Mouse (Mus musculus): ENCODE measurements around the gene Rbm42. TPM values are rescaled to one million over a fixed set of nuclear protein-coding genes. Genes with fewer than 3 reads are reported as not detected.
A peak's percentile ranks its signal among the peaks of the same experiment; 100 is the strongest.

The Rbm42 gene
- polyA plus RNA-seq, 1 experiment = 23.2 TPM

GRCm38 (mm10) chr7:30665321-30665720 is 15.2 kb upstream of the Rbm42 start:
- H3K27me3 ChIP-seq (ENCODE audit: control insufficient read depth) = peaks cover 10% of the 10 kb centered on the region
- TF ChIP-seq GATA1 (IDR thresholded peaks at IDR 0.05; ENCODE audit: low read length) (no peak), TAL1 (IDR thresholded peaks at IDR 0.05; ENCODE audit: low read length) (no peak)

DNA sequence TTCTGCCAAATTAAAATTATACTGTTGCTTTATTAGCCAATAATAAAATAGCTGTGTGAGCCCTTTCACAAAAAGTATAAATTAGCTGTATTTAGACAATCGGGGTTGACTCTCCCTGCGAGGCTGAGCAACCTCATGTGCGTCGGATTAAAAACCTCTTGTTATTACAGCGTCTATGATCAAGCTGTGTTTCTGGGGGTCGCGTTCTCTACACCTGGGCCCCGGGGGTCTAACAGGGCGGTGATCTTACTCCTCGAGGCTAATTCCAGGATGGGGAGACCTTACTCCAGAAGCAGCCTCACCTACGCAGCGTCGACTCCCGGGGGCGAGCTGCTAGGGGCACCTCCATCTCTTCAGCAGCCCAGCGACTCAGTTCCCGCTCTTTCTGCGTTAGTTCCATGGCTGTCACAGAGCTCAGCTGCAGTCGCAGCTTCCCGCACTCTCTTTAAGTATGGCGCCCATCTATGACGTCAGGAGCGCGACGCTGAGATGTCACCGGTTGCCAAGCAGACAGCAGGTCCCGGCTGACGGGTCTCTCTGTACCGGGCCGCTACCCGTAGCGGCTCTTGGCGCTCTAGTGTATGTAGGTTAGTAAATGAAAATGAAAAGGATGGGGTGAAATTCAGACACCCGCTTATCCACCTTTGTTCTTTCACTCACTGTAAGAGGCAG is 14.5 kb upstream of the Rbm42 start, which contains the start of gene Haus5:
Gene Haus5, minus strand, starts transcription at position 466 of the 672 bp plus-strand sequence.
- H3K4me3 ChIP-seq (replicated peaks) = peak within 1 kb of the TSS; percentile 90
- peaks cover 23% of the 10 kb centered on the region for H3K4me1 ChIP-seq (ENCODE audit: control insufficient read depth)
- no peaks in the 10 kb centered on the region for H3K9me3 ChIP-seq (ENCODE audit: control insufficient read depth, low read length)
- no peak for TF ChIP-seq TAL1 (IDR thresholded peaks at IDR 0.05; ENCODE audit: low read length)
- TF ChIP-seq GATA1 (IDR thresholded peaks at IDR 0.05; ENCODE audit: low read length) = no peak
- peaks cover 38% of the 10 kb centered on the region for H3K36me3 ChIP-seq (ENCODE audit: control insufficient read depth)
- H3K27me3 ChIP-seq (ENCODE audit: control insufficient read depth) = peaks cover 10% of the 10 kb centered on the region

More at GRCm38 (mm10) chr7:30665321-30665720, 15.2 kb upstream of the Rbm42 start:
- Histone ChIP-seq H3K4me3 (replicated peaks) (peak overlapping the region; percentile 90), H3K36me3 (ENCODE audit: control insufficient read depth) (peaks cover 32% of the 10 kb centered on the region), H3K9me3 (ENCODE audit: control insufficient read depth, low read length) (no peaks in the 10 kb centered on the region), H3K4me1 (ENCODE audit: control insufficient read depth) (peaks cover 23% of the 10 kb centered on the region)

GRCm38 (mm10) chr7:30639083-30639482 is 11.0 kb downstream of the Rbm42 start:
- H3K4me1 ChIP-seq (ENCODE audit: control insufficient read depth) = peaks cover 7% of the 10 kb centered on the region
- TF ChIP-seq TAL1 (IDR thresholded peaks at IDR 0.05; ENCODE audit: low read length) = no peak
- TF ChIP-seq GATA1 (IDR thresholded peaks at IDR 0.05; ENCODE audit: low read length) = no peak
- H3K4me3 ChIP-seq (replicated peaks) = no peak overlapping the region
- H3K36me3 ChIP-seq (ENCODE audit: control insufficient read depth) = peaks cover 41% of the 10 kb centered on the region
- peaks cover 37% of the 10 kb centered on the region for H3K27me3 ChIP-seq (ENCODE audit: control insufficient read depth)
- peaks cover 2% of the 10 kb centered on the region; the same call in 1 of the 2 replicates for H3K9me3 ChIP-seq (ENCODE audit: control insufficient read depth, low read length)

DNA sequence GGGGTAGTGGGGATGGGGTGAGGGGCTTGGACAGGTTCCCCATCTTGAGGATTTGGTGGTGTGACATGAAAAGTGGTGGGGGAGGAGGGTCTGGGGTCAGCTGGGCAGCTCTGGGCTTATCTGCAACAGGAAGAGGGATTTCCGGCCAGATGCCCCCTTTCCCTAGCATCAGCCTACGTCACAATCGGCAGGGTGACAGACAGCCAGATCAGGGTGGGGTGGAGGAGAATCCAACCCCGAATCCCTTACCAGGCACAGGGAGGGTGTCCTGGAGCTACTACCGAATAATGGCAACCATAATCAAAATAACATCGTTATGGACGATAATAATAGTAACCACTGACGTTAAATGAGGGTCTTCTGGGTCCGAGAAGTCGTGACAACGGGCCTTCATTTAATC is 13.7 kb downstream of the Rbm42 start:
- H3K4me1 ChIP-seq (ENCODE audit: control insufficient read depth) = peaks cover 7% of the 10 kb centered on the region
- H3K9me3 ChIP-seq (ENCODE audit: control insufficient read depth, low read length) = peaks cover 2% of the 10 kb centered on the region; the same call in 1 of the 2 replicates
- H3K4me3 ChIP-seq (replicated peaks) = no peak overlapping the region
- H3K27me3 ChIP-seq (ENCODE audit: control insufficient read depth) = peaks cover 63% of the 10 kb centered on the region
- peaks cover 15% of the 10 kb centered on the region for H3K36me3 ChIP-seq (ENCODE audit: control insufficient read depth)
- TF ChIP-seq GATA1 (IDR thresholded peaks at IDR 0.05; ENCODE audit: low read length) = no peak
- TF ChIP-seq TAL1 (IDR thresholded peaks at IDR 0.05; ENCODE audit: low read length) = no peak

DNA sequence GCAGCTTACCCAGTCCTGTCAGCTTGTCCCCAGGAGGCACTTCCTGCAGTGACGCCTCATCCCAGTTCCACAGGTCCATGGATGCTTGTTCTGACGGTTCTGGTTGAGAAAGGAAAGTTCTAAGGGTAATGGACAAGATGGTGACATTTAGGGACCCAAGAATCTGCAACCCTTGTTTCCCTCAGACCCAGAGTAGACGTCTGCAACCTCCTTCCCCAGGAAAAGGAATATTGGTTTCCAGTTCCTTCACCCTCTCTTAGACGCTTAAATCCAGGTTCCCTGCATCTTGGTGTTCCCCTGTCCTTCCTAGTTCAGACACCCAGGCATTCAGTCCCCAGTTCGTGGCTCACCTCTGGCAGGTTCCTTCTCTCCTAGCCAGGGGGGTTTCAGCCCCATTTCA is 14.4 kb downstream of the Rbm42 start, which contains the start of gene Etv2:
Gene Etv2, minus strand, starts transcription at position 101 of the 400 bp plus-strand sequence.
- no peak within 1 kb of the TSS for H3K4me3 ChIP-seq (replicated peaks)
- H3K27me3 ChIP-seq (ENCODE audit: control insufficient read depth) = peaks cover 69% of the 10 kb centered on the region

DNA sequence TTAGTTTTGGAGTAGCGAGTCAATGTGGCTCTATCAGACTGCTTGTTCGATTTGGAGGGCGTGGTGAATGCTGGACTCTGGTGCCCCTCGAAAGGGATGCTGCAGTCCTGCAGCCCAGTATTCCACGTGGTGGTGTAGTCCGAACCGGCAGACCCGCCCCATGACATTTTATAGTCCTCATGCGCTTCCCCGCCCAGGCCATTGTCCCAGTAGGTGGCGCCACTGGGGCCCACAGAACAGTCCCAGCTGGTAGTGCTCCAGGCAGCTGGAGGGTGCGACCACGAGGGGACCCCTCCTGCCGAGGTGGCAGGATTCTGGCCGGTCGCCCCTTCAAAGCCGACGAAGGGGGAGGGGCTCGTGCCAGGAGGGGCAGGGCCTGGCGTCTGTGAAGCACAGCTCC is 15.5 kb downstream of the Rbm42 start:
- no peaks in the 10 kb centered on the region for H3K36me3 ChIP-seq (ENCODE audit: control insufficient read depth)
- peaks cover 81% of the 10 kb centered on the region for H3K27me3 ChIP-seq (ENCODE audit: control insufficient read depth)
- H3K4me3 ChIP-seq (replicated peaks) = no peak overlapping the region
- TF ChIP-seq TAL1 (IDR thresholded peaks at IDR 0.05; ENCODE audit: low read length) (no peak), GATA1 (IDR thresholded peaks at IDR 0.05; ENCODE audit: low read length) (no peak)
- peaks cover 2% of the 10 kb centered on the region; the same call in 1 of the 2 replicates for H3K9me3 ChIP-seq (ENCODE audit: control insufficient read depth, low read length)
- H3K4me1 ChIP-seq (ENCODE audit: control insufficient read depth) = peaks cover 7% of the 10 kb centered on the region

More for the DNA sequence above, 14.4 kb downstream of the Rbm42 start, which contains the start of gene Etv2:
- Histone ChIP-seq H3K9me3 (ENCODE audit: control insufficient read depth, low read length) (peaks cover 2% of the 10 kb centered on the region; the same call in 1 of the 2 replicates), H3K36me3 (ENCODE audit: control insufficient read depth) (peaks cover 9% of the 10 kb centered on the region), H3K4me1 (ENCODE audit: control insufficient read depth) (peaks cover 7% of the 10 kb centered on the region)
- TF ChIP-seq GATA1 (IDR thresholded peaks at IDR 0.05; ENCODE audit: low read length) (no peak), TAL1 (IDR thresholded peaks at IDR 0.05; ENCODE audit: low read length) (no peak)

- TF ChIP-seq TAL1 (IDR thresholded peaks at IDR 0.05; ENCODE audit: low read length) (no peak), GATA1 (IDR thresholded peaks at IDR 0.05; ENCODE audit: low read length) (no peak)
- Histone ChIP-seq H3K4me3 (replicated peaks) (no peak overlapping the region), H3K9me3 (ENCODE audit: control insufficient read depth, low read length) (peaks cover 2% of the 10 kb centered on the region; the same call in 1 of the 2 replicates), H3K36me3 (ENCODE audit: control insufficient read depth) (no peaks in the 10 kb centered on the region), H3K27me3 (ENCODE audit: control insufficient read depth) (peaks cover 88% of the 10 kb centered on the region), H3K4me1 (ENCODE audit: control insufficient read depth) (peaks cover 7% of the 10 kb centered on the region)
These were observed 16.2 kb downstream of the Rbm42 start for GRCm38 (mm10) chr7:30633762-30634412.

DNA sequence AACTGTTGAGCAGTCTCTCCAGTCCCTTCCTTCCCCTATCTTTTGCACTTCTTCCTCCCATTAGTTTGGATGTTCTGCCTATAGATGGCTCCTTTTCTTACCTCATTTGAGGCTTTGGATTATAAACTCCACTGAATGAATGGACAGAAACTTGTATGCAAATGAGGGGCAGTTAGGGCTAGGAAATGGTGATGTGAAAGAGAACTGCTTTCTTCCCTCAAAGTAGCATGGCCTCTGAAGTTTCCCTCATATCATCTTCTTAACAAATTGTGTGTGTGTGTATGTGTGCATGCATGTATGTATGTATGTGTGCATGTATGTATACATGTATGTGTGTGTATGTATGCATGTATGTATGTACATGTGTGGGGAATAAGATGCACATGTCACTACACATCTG is 21.1 kb downstream of the Rbm42 start:
- Histone ChIP-seq H3K4me1 (ENCODE audit: control insufficient read depth) (peaks cover 19% of the 10 kb centered on the region), H3K9me3 (ENCODE audit: control insufficient read depth, low read length) (no peaks in the 10 kb centered on the region), H3K27me3 (ENCODE audit: control insufficient read depth) (peaks cover 55% of the 10 kb centered on the region), H3K4me3 (replicated peaks) (no peak overlapping the region), H3K36me3 (ENCODE audit: control insufficient read depth) (peaks cover 7% of the 10 kb centered on the region)
- TF ChIP-seq TAL1 (IDR thresholded peaks at IDR 0.05; ENCODE audit: low read length) = no peak
- no peak for TF ChIP-seq GATA1 (IDR thresholded peaks at IDR 0.05; ENCODE audit: low read length)

GRCm38 (mm10) chr7:30626647-30627046 is 23.5 kb downstream of the Rbm42 start:
- Histone ChIP-seq H3K36me3 (ENCODE audit: control insufficient read depth) (peaks cover 27% of the 10 kb centered on the region), H3K27me3 (ENCODE audit: control insufficient read depth) (peaks cover 32% of the 10 kb centered on the region), H3K4me1 (ENCODE audit: control insufficient read depth) (peaks cover 28% of the 10 kb centered on the region), H3K4me3 (replicated peaks) (no peak overlapping the region), H3K9me3 (ENCODE audit: control insufficient read depth, low read length) (no peaks in the 10 kb centered on the region)
- no peak for TF ChIP-seq TAL1 (IDR thresholded peaks at IDR 0.05; ENCODE audit: low read length)
- TF ChIP-seq GATA1 (IDR thresholded peaks at IDR 0.05; ENCODE audit: low read length) = no peak
